Mouse (Mus musculus) gastrocnemius, postnatal 4 days (tissue): ENCODE data around the gene Purb. TPM values are rescaled to one million over a fixed set of nuclear protein-coding genes. Genes with fewer than 3 reads are reported as not detected.
"Not testable (repeated sequence)": the region's sequence is repeated elsewhere in the genome, so short reads cannot be mapped to it uniquely, and the experiment has no call there.

Experiments used
- DNase-seq, 2 experiments: peaks; one replicate each; pipeline ENCODE4 v3.0.0; 2021 to 2022; ENCODE audit warnings: low spot score in 2 of 2, mixed read lengths in 2 of 2
- microRNA-seq: library from miRNA; unstranded; fragments of <30 nt; microRNA quantifications from one replicate; pipeline ENCODE4 v1.2.0, GENCODE M21; 2021
- total RNA-seq, 2 experiments: library from RNA; stranded (reverse); gene quantifications; 2 replicates each; pipeline ENCODE4 v1.2.3; 2021

Purb gene
- total RNA-seq, 2 experiments from 2014 or later = 84.0 to 90.4 TPM

DNA sequence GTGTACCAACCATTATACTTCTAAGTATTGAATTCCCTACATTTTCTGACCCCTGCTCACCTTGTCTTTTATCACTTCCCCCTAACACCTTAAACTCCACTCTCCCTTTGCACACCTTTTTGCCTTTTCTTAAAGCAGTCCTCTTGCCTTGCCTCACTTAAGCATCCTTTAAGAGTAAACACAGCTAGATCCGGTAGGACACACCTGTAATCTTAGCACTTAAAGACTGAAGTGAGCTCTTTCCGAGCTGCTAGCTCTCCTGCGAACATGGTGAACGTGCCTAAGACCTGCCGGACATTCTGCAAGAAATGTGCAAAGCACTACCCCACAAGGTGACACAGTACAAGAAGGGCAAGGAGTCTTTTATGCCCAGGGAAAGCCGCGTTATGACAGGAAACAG lies 29.8 kb downstream of the Purb start:
- DNase-seq = no peak

DNA sequence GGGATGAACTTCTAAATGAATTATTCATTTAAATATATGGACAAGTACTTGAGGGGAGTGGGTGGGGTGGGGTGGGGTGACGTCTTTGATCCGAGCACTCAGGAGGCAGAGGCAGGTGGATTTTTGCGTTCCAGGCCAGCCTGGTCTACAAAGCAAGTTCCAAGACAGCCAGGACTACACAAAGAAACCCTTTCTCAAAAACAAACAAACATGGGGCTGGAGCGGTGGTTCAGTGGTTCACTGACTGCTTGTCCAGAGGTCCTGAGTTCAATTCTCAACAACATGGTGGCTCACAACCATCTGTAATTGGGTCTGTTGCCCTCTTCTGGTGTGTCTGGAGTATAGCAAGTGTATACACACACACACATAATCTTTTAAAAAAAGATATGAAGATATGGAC lies 30.3 kb downstream of the Purb start:
- no peak for DNase-seq

- DNase-seq = peak; percentile 99 to 100
These were observed 31.5 kb downstream of the Purb start, which contains the start of gene H2afv for GRCm38 (mm10) chr11:6444077-6444853. TSS of gene H2afv (minus strand) at chr11:6444443.

- DNase-seq = no peak
These were observed 32.0 kb downstream of the Purb start for GRCm38 (mm10) chr11:6443727-6444076.

DNA sequence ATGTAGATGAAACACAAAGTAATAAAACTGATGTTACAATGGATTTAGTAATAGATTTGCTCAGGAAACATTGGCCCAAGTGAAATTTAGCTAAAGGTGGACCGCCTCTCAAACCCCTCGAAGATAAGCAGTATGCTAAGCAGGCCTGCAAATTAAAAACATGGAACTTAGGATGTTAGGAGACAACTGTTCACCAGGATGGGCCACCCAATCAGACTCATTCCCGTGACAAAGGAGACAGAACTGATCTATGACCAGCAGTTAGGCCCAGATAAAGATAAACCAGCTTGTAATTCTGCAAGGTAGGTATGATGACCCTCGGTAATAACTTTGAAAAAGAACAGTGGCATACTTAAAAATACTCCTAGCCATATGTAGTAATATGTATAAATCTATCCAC lies 32.6 kb downstream of the Purb start:
- no peak for DNase-seq

GRCm38 (mm10) chr11:6442566-6442965 lies 33.2 kb downstream of the Purb start:
- DNase-seq = no peak

DNA sequence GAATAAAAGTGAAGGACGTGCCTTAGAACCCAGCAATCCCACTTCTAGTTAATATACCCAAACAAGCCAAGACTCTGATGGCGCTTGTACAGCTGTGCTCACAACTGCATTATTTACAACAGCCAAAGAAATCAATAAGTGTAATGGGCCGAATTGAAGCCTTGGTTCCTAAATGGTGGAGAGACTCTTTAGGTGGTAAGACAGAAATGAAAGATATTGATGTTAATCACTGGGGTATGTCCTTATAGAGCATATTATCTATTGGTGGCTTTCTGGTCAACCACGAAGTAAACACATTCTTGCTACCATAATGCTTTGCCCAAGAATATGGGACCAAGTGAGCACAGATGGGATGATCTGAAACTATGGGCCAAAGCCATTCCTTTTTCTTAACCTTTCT lies 35.5 kb downstream of the Purb start:
- DNase-seq = no peak

GRCm38 (mm10) chr11:6437667-6438066 lies 38.0 kb downstream of the Purb start:
- no peak for DNase-seq

DNA sequence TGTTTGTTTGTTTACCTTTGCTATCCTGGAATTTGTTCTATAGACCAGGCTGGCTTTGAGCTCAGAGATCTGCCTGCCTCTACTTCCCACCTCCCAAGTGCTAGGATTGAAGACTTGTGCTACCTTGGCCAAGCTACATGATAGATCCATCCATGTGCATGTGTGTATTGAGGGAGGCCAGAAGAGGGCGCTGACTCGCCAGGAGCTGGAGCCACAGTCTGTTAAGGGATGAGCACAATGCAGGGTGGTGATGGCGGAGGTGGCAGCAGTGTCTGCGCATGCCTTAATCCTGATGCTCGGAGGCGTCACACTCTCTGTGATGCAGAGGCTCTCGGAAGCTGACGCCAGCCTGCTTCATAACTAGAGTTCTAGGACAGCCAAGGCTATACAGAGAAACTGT lies 39.3 kb downstream of the Purb start:
- DNase-seq = peak in 1 of 2 experiments; percentile 51

DNA sequence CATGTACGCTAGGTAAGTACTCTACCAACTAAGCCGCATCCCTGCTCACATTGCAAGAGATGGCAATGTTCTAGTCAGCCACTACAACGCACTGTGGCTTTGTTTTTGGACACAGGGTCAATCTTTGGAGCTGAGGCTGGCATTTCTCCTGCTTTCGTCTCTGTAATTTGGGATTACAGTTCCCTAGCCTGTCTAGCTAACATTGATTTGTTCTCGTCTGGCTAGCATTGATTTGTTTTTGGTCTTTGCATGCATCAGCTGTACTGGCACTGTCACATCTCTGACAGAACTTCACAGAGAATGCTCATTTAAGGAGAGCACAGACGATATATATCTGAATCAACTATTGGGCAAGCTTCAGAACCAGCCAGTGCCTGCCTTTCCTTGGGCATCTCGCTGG lies 45.5 kb downstream of the Purb start:
- DNase-seq = no peak

DNA sequence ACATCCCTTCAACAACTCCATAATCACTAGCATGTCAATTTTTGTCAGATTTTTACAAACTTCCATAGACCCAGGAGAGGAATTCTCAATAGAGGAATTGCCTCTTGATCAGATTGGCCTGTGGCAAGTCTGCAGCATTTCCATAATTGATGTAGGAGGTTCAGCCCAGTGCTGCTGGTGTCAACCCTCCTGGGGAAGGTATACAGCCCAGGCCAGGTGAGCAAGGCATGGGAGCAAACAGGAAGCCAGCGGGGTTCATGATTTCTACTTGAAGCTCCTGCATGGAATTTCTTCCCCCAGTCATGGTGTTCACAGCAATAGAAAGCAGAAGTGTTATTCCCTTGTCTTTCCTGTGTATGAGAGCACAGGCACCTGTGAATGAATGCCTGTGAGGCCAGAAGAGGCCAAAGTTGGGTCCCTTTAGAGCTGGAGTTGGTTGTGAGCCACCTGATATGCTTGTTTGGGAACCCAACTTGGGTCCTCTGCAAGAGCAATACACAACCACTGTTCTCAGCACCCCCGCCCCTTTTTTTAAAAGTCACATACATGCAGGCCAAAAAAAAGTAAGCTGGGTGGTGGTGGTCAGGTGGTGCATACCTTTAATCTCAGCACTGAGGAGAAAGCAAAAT lies 54.9 kb downstream of the Purb start:
- no peak for DNase-seq

DNA sequence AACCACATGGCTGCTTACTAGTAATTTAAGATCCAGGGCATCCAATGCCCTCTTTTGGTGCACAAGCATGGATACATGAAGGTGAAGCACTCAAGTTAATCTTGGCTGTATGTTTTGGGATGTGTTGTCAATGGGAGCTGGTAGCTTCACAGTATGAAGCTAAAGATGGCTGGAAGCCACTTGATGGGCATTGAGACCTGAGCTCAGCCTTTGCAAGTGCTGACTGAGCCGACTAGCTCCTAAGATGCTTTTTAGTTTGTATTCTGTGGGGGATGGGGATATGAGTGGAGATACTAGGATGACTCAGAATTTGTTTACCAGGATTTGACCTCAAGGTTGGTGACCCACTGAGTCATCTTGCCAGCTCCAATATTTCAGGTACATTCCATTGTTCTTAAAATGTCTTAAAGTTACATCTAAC lies 55.4 kb downstream of the Purb start:
- DNase-seq = no peak

- not testable (repeated sequence) for DNase-seq
These were observed 56.6 kb downstream of the Purb start for GRCm38 (mm10) chr11:6419156-6419555.

DNA sequence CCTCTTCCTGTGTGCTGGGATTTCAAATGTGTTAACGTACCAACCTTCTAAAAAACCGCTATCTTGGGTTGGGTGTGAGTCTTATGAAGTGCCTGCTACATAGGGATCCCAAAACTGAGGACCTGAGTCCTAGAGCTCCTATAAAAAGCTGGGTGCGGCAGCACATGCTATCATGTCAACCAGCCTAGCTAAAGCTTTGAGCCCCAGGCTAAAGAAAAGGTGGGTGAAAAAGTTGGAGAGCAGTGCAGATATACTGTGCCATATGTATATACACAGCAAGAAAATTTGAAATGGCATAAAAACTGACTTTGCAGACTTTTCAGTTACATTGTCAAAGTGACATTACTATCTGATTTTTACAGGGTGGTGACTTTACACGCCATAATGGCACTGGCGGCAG lies 57.0 kb downstream of the Purb start:
- no peak for DNase-seq

Small RNA genes lying within 50 kb of the gene (microRNA-seq; reads per million reads assigned to microRNA genes)
- gene Gm22123 = not detected

Other genes with a start within 250 kb of the Purb start
- gene Npc1l1, start 245.8 kb downstream of the Purb start, total RNA-seq = under 1 TPM; 0.05 to 0.12 TPM
- gene Ddx56, start 208.1 kb downstream of the Purb start, total RNA-seq = 10 to 100 TPM; 35.1 to 40.9 TPM
- 10 to 100 TPM; 70.1 to 72.9 TPM for gene Tmed4, start 201.0 kb downstream of the Purb start, total RNA-seq
- gene Ogdh, start 184.3 kb downstream of the Purb start, total RNA-seq = 100 to 1,000 TPM; 340 to 351 TPM
- 10 to 100 TPM; 35.6 to 40.1 TPM for gene Zmiz2, start 86.8 kb downstream of the Purb start, total RNA-seq
- 1,000 to 10,000 TPM; 1,218 to 1,228 TPM for gene Ppia, start 60.5 kb downstream of the Purb start, total RNA-seq
- gene H2afv, start 31.5 kb downstream of the Purb start, total RNA-seq = 10 to 100 TPM; 96.2 to 97.0 TPM
- 1 to 10 TPM; 3.0 to 3.4 TPM for gene Myo1g, start 45.0 kb upstream of the Purb start, total RNA-seq
- 10 to 100 TPM; 40.2 to 50.8 TPM for gene Ccm2, start 71.0 kb upstream of the Purb start, total RNA-seq
- gene Nacad, start 130.1 kb upstream of the Purb start, total RNA-seq = 1 to 10 TPM; 2.0 to 2.2 TPM
- 10 to 100 TPM; 55.1 to 59.1 TPM for gene Tbrg4, start 150.2 kb upstream of the Purb start, total RNA-seq
- not detected for gene Wap, start 162.7 kb upstream of the Purb start, total RNA-seq
- 1 to 10 TPM in 1 of 2 experiments, under 1 TPM in 1; 0.98 to 1.7 TPM for gene Ramp3, start 182.6 kb upstream of the Purb start, total RNA-seq